In genomic region chr3:7013516-7013915, GRCm38 (mm10) we compare ENCODE assay signal across 25 mouse cellular contexts.
DNase-seq lines count a peak whose midpoint lies in the region; ATAC-seq and TF ChIP-seq lines count a peak whose summit lies in the region.
"Had no signal": no experiment of that assay in that cellular context is flagged by ENCODE, and none has a peak within 500 bp of the region (broad histone marks: within the 10 kb centered on the region; RNA-seq: fewer than 3 reads in every experiment).

No protein-coding gene starts in this region.

- DNase-seq in hindbrain, embryonic 11.5 days (ENCODE audit: low spot score) = peak; percentile 24
- DNase-seq in hindbrain, embryonic 14.5 days (ENCODE audit: low spot score) = no peak
- peak; percentile 17 for DNase-seq in MEL (ENCODE audit: low read depth, low spot score)
- no peak for DNase-seq in liver, postnatal 0 days
- no peak for DNase-seq in left cerebral cortex, adult 8-10 months (ENCODE audit: low spot score in 2 of 2)
- DNase-seq: adrenal gland, postnatal 10 days; B cell, adult 2 months; cerebellum, adult 2 months; cerebellum, postnatal 25 days; gastrocnemius, postnatal 25 days; heart, adult 2 months; kidney, adult 18-20 months; liver, embryonic 13.5 days; lung, embryonic 14.5 days; right cerebral cortex, adult 18-20 months; thymus, postnatal 25 days had no signal

- no peaks in the 10 kb centered on the region for H3K79me2 ChIP-seq in MEL (ENCODE audit: control insufficient read depth, insufficient read depth, low read length, poor library complexity)

- TF ChIP-seq RAD21 in MEL (IDR thresholded peaks at IDR 0.05; ENCODE audit: low read depth, low read length) = no peak

- H3K36me3 ChIP-seq in hindbrain, embryonic 11.5 days (ENCODE audit: control insufficient read depth, insufficient read depth, low read length) = no peaks in the 10 kb centered on the region
- H3K36me3 ChIP-seq in hindbrain, embryonic 14.5 days (replicated peaks; ENCODE audit: control insufficient read depth, insufficient read depth) = no peaks in the 10 kb centered on the region
- H3K36me3 ChIP-seq in MEL (ENCODE audit: control insufficient read depth in 1 of 2, insufficient read depth in 2 of 2, low read length in 2 of 2) = peaks cover 0 to 4% of the 10 kb centered on the region in 2 experiments; a peak in 2 of 4 replicates
- no peaks in the 10 kb centered on the region for H3K36me3 ChIP-seq in hindbrain, embryonic 13.5 days
- H3K36me3 ChIP-seq in midbrain, embryonic 15.5 days (replicated peaks) = no peaks in the 10 kb centered on the region
- H3K36me3 ChIP-seq in liver, postnatal 0 days (replicated peaks; ENCODE audit: insufficient read depth, low read length) = no peaks in the 10 kb centered on the region
- H3K36me3 ChIP-seq in intestine, embryonic 15.5 days = no peaks in the 10 kb centered on the region
- H3K36me3 ChIP-seq: forebrain, embryonic 10.5 days; limb, embryonic 13.5 days; liver, embryonic 13.5 days; neural tube, embryonic 12.5 days; stomach, embryonic 15.5 days had no signal

- no peak for TF ChIP-seq CTCF in MEL (IDR thresholded peaks at IDR 0.05 in 2 of 3, conservative IDR thresholded peaks at IDR 0.05 in 1 of 3; ENCODE audit: control insufficient read depth in 1 of 3, insufficient read depth in 1 of 3, low read depth in 2 of 3, low read length in 3 of 3, poor library complexity in 1 of 3, severe bottlenecking in 1 of 3)
- TF ChIP-seq CTCF in liver, postnatal 0 days (IDR thresholded peaks at IDR 0.05; ENCODE audit: low read depth) = no peak

- ATAC-seq in hindbrain, embryonic 11.5 days (ENCODE audit: low FRiP score) = 0 out of 2 replicates have a peak, but pooled peaks have one; percentile 34
- no peak for ATAC-seq in hindbrain, embryonic 14.5 days (ENCODE audit: low FRiP score)
- 0 out of 2 replicates have a peak, but pooled peaks have one; percentile 21 for ATAC-seq in hindbrain, embryonic 13.5 days (ENCODE audit: low FRiP score)
- no peak for ATAC-seq in midbrain, embryonic 15.5 days (replicated peaks)
- no peak for ATAC-seq in liver, postnatal 0 days
- ATAC-seq in intestine, embryonic 15.5 days = no peak

- H3K4me2 ChIP-seq in hindbrain, embryonic 11.5 days (replicated peaks; ENCODE audit: low read depth, low read length) = no peak overlapping the region
- no peak overlapping the region for H3K4me2 ChIP-seq in hindbrain, embryonic 14.5 days (replicated peaks)
- H3K4me2 ChIP-seq in hindbrain, embryonic 13.5 days = no peak overlapping the region
- no peak overlapping the region for H3K4me2 ChIP-seq in midbrain, embryonic 15.5 days
- no peak overlapping the region for H3K4me2 ChIP-seq in liver, postnatal 0 days (ENCODE audit: low read depth, low read length)
- H3K4me2 ChIP-seq in intestine, embryonic 15.5 days (replicated peaks) = no peak overlapping the region
- H3K4me2 ChIP-seq: limb, embryonic 13.5 days; liver, embryonic 13.5 days; lung, embryonic 14.5 days; neural tube, embryonic 12.5 days; stomach, embryonic 15.5 days had no signal

- H3K9me3 ChIP-seq in hindbrain, embryonic 11.5 days (ENCODE audit: control insufficient read depth, low read length) = no peaks in the 10 kb centered on the region
- H3K9me3 ChIP-seq in hindbrain, embryonic 14.5 days (ENCODE audit: control insufficient read depth, low read length) = no peaks in the 10 kb centered on the region
- H3K9me3 ChIP-seq in MEL (replicated peaks; ENCODE audit: insufficient read depth, low read length) = no peaks in the 10 kb centered on the region
- H3K9me3 ChIP-seq in hindbrain, embryonic 13.5 days = no peaks in the 10 kb centered on the region
- H3K9me3 ChIP-seq in midbrain, embryonic 15.5 days = no peaks in the 10 kb centered on the region
- H3K9me3 ChIP-seq in liver, postnatal 0 days (ENCODE audit: low read length) = no peaks in the 10 kb centered on the region
- no peaks in the 10 kb centered on the region for H3K9me3 ChIP-seq in intestine, embryonic 15.5 days
- H3K9me3 ChIP-seq: forebrain, embryonic 10.5 days; limb, embryonic 13.5 days; liver, embryonic 13.5 days; megakaryocyte, embryonic 14.5 days; neural tube, embryonic 12.5 days; stomach, embryonic 15.5 days had no signal

- H3K27ac ChIP-seq in hindbrain, embryonic 11.5 days (ENCODE audit: low read depth, low read length) = peak overlapping the region; percentile 4; the same call in 1 of the 2 replicates
- H3K27ac ChIP-seq in hindbrain, embryonic 14.5 days = no peak overlapping the region
- H3K27ac ChIP-seq in MEL (ENCODE audit: control insufficient read depth, low read depth, low read length) = no peak overlapping the region
- no peak overlapping the region for H3K27ac ChIP-seq in hindbrain, embryonic 13.5 days
- H3K27ac ChIP-seq in midbrain, embryonic 15.5 days = peak overlapping the region; percentile 50; the same call in 1 of the 2 replicates
- no peak overlapping the region for H3K27ac ChIP-seq in liver, postnatal 0 days (ENCODE audit: low read depth)
- H3K27ac ChIP-seq in intestine, embryonic 15.5 days = no peak overlapping the region
- H3K27ac ChIP-seq: forebrain, embryonic 10.5 days; heart, adult 2 months; kidney, postnatal 0 days; limb, embryonic 13.5 days; liver, embryonic 13.5 days; neural tube, embryonic 12.5 days; stomach, embryonic 15.5 days had no signal

- no peak overlapping the region for H3K9ac ChIP-seq in hindbrain, embryonic 11.5 days (ENCODE audit: low read depth, low read length)
- no peak overlapping the region for H3K9ac ChIP-seq in hindbrain, embryonic 14.5 days
- H3K9ac ChIP-seq in MEL (ENCODE audit: control insufficient read depth, low read depth, low read length, poor library complexity, severe bottlenecking) = no peak overlapping the region
- H3K9ac ChIP-seq in hindbrain, embryonic 13.5 days = no peak overlapping the region
- no peak overlapping the region for H3K9ac ChIP-seq in midbrain, embryonic 15.5 days
- no peak overlapping the region for H3K9ac ChIP-seq in liver, postnatal 0 days (replicated peaks)
- H3K9ac ChIP-seq in intestine, embryonic 15.5 days = no peak overlapping the region
- H3K9ac ChIP-seq: limb, embryonic 13.5 days; liver, embryonic 13.5 days; lung, embryonic 14.5 days; neural tube, embryonic 12.5 days; stomach, embryonic 15.5 days had no signal

- no peaks in the 10 kb centered on the region for H3K27me3 ChIP-seq in hindbrain, embryonic 11.5 days (ENCODE audit: control insufficient read depth, insufficient read depth, low read length)
- H3K27me3 ChIP-seq in hindbrain, embryonic 14.5 days (ENCODE audit: control insufficient read depth, insufficient read depth, low read length) = no peaks in the 10 kb centered on the region
- no peaks in the 10 kb centered on the region for H3K27me3 ChIP-seq in MEL (ENCODE audit: control insufficient read depth in 1 of 2, insufficient read depth in 2 of 2, low read length in 2 of 2)
- H3K27me3 ChIP-seq in hindbrain, embryonic 13.5 days = no peaks in the 10 kb centered on the region
- no peaks in the 10 kb centered on the region for H3K27me3 ChIP-seq in midbrain, embryonic 15.5 days (replicated peaks)
- no peaks in the 10 kb centered on the region for H3K27me3 ChIP-seq in liver, postnatal 0 days (ENCODE audit: insufficient read depth, low read length)
- H3K27me3 ChIP-seq in intestine, embryonic 15.5 days (replicated peaks) = no peaks in the 10 kb centered on the region
- H3K27me3 ChIP-seq: limb, embryonic 13.5 days; liver, embryonic 13.5 days; megakaryocyte, embryonic 14.5 days; neural tube, embryonic 12.5 days; stomach, embryonic 15.5 days had no signal

- TF ChIP-seq POLR2A in MEL (IDR thresholded peaks at IDR 0.05; ENCODE audit: control insufficient read depth in 1 of 2, insufficient read depth in 1 of 2, low read depth in 1 of 2, low read length in 2 of 2, poor library complexity in 1 of 2) = no peak

- no peak for TF ChIP-seq EP300 in MEL (IDR thresholded peaks at IDR 0.05; ENCODE audit: low read depth in 1 of 2, low read length in 2 of 2)
- no peak for TF ChIP-seq EP300 in liver, postnatal 0 days (IDR thresholded peaks at IDR 0.05; ENCODE audit: low read depth)

- H3K4me1 ChIP-seq in hindbrain, embryonic 11.5 days (replicated peaks; ENCODE audit: control insufficient read depth, insufficient read depth, low read length) = no peaks in the 10 kb centered on the region
- H3K4me1 ChIP-seq in hindbrain, embryonic 14.5 days (replicated peaks; ENCODE audit: control insufficient read depth, insufficient read depth, low read length) = peaks cover 4% of the 10 kb centered on the region; the same call in 1 of the 2 replicates
- peaks cover 0 to 6% of the 10 kb centered on the region in 2 experiments; a peak in 1 of 4 replicates for H3K4me1 ChIP-seq in MEL (ENCODE audit: control insufficient read depth in 1 of 2, insufficient read depth in 2 of 2, low read length in 2 of 2)
- no peaks in the 10 kb centered on the region; the same call in 1 of the 2 replicates for H3K4me1 ChIP-seq in hindbrain, embryonic 13.5 days (replicated peaks)
- H3K4me1 ChIP-seq in midbrain, embryonic 15.5 days = peaks cover 22% of the 10 kb centered on the region
- no peaks in the 10 kb centered on the region for H3K4me1 ChIP-seq in liver, postnatal 0 days (ENCODE audit: insufficient read depth)
- H3K4me1 ChIP-seq in intestine, embryonic 15.5 days (replicated peaks) = no peaks in the 10 kb centered on the region
- H3K4me1 ChIP-seq: liver, embryonic 13.5 days; megakaryocyte, embryonic 14.5 days; neural tube, embryonic 12.5 days; stomach, embryonic 15.5 days had no signal

- H3K4me3 ChIP-seq in hindbrain, embryonic 11.5 days (ENCODE audit: low read depth, low read length) = no peak overlapping the region
- no peak overlapping the region for H3K4me3 ChIP-seq in hindbrain, embryonic 14.5 days (replicated peaks; ENCODE audit: low read length)
- H3K4me3 ChIP-seq in MEL (ENCODE audit: control insufficient read depth in 1 of 2, insufficient read depth in 1 of 2, low read depth in 2 of 2, low read length in 2 of 2) = no peak overlapping the region; a peak in 1 of 4 replicates
- H3K4me3 ChIP-seq in hindbrain, embryonic 13.5 days = no peak overlapping the region
- no peak overlapping the region for H3K4me3 ChIP-seq in midbrain, embryonic 15.5 days
- no peak overlapping the region for H3K4me3 ChIP-seq in liver, postnatal 0 days (ENCODE audit: low read depth, low read length)
- H3K4me3 ChIP-seq in intestine, embryonic 15.5 days (replicated peaks) = no peak overlapping the region
- H3K4me3 ChIP-seq: forebrain, embryonic 10.5 days; heart, adult 2 months; limb, embryonic 13.5 days; liver, embryonic 13.5 days; megakaryocyte, embryonic 14.5 days; neural tube, embryonic 12.5 days; stomach, embryonic 15.5 days had no signal

TF ChIP-seq in MEL, 35 proteins besides CTCF, POLR2A, EP300 and RAD21 (continues in another document):
- TF ChIP-seq ZNF384 (IDR thresholded peaks at IDR 0.05; ENCODE audit: low read depth, low read length) (no peak), CHD2 (IDR thresholded peaks at IDR 0.05; ENCODE audit: low read length) (no peak), BHLHE40 (IDR thresholded peaks at IDR 0.05; ENCODE audit: borderline replicate concordance, low read depth, low read length) (no peak), HCFC1 (IDR thresholded peaks at IDR 0.05; ENCODE audit: low read depth, low read length) (no peak), GABPA (IDR thresholded peaks at IDR 0.05; ENCODE audit: low read depth, low read length) (no peak), SIN3A (IDR thresholded peaks at IDR 0.05; ENCODE audit: low read length) (no peak), UBTF (IDR thresholded peaks at IDR 0.05; ENCODE audit: borderline replicate concordance, insufficient read depth, low read depth, low read length) (no peak)

Comparison
In these comparisons a context has a peak if more than half of its experiments do, and no peak if none do; other contexts are left out.
1. ATAC-seq: peak in hindbrain, embryonic 11.5 days (single experiment) and hindbrain, embryonic 13.5 days (single experiment); none in hindbrain, embryonic 14.5 days (single experiment), midbrain, embryonic 15.5 days (single experiment), liver, postnatal 0 days (single experiment) and intestine, embryonic 15.5 days (single experiment).
2. DNase-seq: peak in hindbrain, embryonic 11.5 days (single experiment) and MEL (single experiment); none in hindbrain, embryonic 14.5 days (single experiment), liver, postnatal 0 days (single experiment) and left cerebral cortex, adult 8-10 months (0 of 2).
3. H3K27ac ChIP-seq: peak in hindbrain, embryonic 11.5 days (single experiment) and midbrain, embryonic 15.5 days (single experiment); none in hindbrain, embryonic 14.5 days (single experiment), MEL (single experiment), hindbrain, embryonic 13.5 days (single experiment), liver, postnatal 0 days (single experiment) and intestine, embryonic 15.5 days (single experiment).